Mouse (Mus musculus) E14TG2a.4 (cell line): ENCODE results near the gene Insig2.

ENCODE experiments used
- CTCF ChIP-seq: conservative IDR thresholded peaks from 2 replicates; pipeline ENCODE4 v1.5.1; 2014; ENCODE audit warnings: low read length
- NANOG ChIP-seq: IDR thresholded peaks from 2 replicates; pipeline ENCODE4 v1.6.1; 2014; ENCODE audit warnings: borderline replicate concordance, low read length, mixed read lengths
- POU5F1 ChIP-seq: IDR thresholded peaks from 2 replicates; pipeline ENCODE4 v1.6.1; 2014; ENCODE audit warnings: low read length, borderline replicate concordance

GRCm38 (mm10) chr1:121293571-121293970 lies 38.8 kb downstream of the Insig2 start:
- TF ChIP-seq CTCF: no peak
- TF ChIP-seq POU5F1: no peak
- TF ChIP-seq NANOG: no peak
